Mouse (Mus musculus) heart, postnatal 0 days (tissue): Measurements from ENCODE around the gene Myo10.

ENCODE experiments used
- CTCF ChIP-seq: IDR thresholded peaks from 2 replicates; pipeline ENCODE4 v1.5.1; 2016; ENCODE audit warnings: antibody characterized with exemption, control low read depth, low read depth
- EP300 ChIP-seq: IDR thresholded peaks from 2 replicates; pipeline ENCODE4 v1.6.1; 2016; ENCODE audit warnings: antibody characterized with exemption, low read depth

DNA sequence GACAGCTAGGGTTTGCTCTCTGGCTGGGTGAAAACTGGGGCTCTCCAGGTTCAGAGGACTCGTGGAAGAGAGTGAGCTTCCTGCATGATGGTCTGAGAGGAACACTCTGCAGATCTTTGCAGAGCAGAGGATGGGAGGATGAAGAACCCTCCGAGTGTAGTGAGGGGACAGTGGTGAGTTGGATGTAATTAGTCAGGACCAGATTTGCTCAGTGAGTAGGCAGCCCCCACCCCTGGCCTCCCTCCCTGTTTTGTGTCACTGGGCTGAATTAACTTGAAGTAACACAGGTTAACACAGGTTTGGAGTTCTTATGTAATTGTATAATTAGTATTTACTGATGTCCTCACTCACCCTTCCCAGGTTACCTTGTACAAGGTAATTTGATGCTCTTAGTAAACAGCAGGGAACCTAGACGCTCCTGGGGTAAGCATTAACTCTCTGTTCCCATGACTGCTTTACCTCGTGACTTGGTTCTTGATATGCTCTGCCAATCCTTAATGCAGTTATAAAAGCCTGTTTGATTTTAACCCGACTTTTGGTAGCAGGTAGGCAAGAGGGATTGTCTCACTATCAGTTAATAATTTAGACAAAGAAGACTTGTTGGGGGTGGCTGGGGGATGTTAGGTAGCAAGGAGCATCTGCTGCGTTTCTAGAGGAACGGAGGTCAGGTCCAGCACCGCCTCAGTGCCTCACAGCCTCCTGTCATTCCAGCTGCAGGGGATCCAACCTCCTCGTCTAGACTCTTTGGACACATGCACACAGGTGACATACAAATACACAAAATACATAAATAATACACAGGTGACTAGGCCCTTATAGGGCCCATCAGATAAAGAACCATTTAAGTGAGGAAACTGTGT, 66.3 kb downstream of the Myo10 start:
- TF ChIP-seq CTCF, result no peak
- TF ChIP-seq EP300, result no peak
